Mouse (Mus musculus) spleen, postnatal 14 days (tissue): ENCODE measurements around the gene Psmc5.
A peak's percentile ranks its signal among the peaks of the same experiment; 100 is the strongest.
"Not testable (repeated sequence)": the region's sequence is repeated elsewhere in the genome, so short reads cannot be mapped to it uniquely, and the experiment has no call there.

ENCODE experiments used
- DNase-seq, 2 experiments: peaks; one replicate each; pipeline ENCODE4 v3.0.0; 2021 to 2022; ENCODE audit warnings: low spot score in 2 of 2

Psmc5 gene

DNA sequence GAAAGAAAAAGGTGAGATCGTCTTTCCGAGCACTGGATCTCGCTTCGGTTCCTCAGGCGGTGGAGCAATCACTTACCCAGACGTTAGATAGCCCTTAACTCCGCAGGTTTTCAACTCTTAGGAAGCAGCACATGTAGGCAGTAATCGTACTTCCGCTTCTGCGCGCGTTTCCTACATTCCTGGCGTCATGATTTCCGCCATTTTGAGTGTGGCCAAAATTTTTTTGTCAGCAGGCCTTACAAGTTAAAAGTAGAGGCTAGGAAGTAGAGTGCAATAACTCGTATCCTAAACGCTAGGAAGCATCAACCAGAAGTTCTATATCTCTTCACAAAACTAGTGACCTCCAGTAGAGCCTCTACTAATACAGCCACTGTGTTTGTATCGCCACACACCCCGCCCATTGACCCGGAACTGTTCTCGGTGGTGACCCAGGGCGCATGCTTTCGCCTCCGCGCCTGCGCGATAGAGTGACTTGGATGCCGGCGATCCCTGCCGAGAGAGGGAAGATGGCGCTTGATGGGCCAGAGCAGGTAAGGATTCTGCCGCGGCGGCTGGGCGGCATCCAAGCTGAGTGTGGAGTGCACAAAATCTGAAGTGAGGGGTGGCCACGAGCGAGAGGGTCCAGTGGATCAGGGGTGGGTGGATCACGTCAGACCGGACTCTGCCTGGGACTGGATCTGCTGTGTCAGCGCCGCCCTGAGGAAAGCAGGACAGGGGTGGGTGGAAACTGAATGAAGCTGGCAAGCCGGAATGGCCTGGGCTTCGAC, at the start of gene Psmc5, which contains the start of gene Ftsj3:
Gene Psmc5, plus strand, starts transcription at position 470 of the 767 bp plus-strand sequence.
Gene Ftsj3, minus strand, starts transcription at position 395 of the 767 bp plus-strand sequence.
- peak; percentile 96 to 98 for DNase-seq

GRCm38 (mm10) chr11:106212771-106213170, 43.2 kb upstream of the Psmc5 start:
- no peak for DNase-seq

GRCm38 (mm10) chr11:106214856-106215255, 41.1 kb upstream of the Psmc5 start:
- no peak for DNase-seq

DNA sequence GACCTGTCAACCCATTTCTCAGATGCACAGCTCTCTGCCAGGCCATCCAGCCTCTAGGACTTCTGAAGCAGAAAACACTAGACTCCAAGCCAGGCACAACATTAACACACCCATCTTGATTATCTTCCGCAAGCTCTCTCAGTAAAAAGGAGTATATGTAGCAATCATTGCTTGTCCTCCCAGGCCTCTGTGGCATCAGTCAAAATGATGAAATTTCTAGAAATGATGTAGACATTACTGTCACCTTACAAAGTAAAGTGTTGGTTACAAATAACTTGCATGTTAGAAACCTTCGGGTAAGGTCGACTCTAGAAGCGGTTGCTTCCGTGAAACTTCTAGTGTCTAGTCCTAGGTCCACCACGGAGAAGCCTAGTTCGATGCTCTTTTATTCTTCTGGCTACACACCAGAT, 40.5 kb upstream of the Psmc5 start:
- DNase-seq, result no peak

DNA sequence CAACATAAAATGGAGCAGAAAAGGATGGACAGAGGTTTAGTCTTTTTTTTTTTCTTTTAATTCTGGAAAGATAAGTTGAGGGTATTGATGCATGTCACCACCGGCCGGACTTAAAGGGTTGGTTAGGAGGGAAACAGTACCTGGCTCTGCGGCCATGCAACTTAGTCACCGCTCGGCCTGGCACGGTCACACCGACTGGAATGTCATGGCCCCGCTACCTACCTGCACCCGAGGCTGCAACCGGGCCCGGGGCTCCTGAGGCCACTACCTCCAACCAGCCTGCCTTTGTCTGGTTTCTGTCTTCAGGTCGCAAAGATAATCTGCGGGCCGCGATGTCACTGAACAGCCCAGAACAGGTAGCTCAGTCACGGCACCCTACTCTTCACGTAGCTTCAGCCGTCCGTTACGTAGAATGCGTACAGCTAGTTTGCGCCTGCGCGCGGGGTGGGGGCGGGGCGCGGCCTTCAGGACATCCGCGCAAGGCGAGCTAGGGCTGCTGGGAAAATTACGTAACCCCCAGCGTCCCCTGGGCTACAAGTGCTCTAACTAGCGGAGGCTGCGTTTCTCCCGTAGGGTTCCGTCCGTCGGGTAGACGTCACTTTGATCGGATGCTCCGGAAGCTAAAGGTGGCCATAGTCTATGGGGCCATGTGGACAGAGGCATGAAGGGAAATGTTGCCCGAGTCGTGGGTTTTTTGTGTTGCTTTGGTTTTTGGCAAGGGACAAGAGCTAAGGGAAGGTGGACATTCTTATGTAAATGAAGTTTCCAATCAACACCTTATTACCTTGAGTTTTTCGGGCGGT, 39.8 kb upstream of the Psmc5 start, which contains the start of gene Ccdc47:
Gene Ccdc47, minus strand, starts transcription at position 418 of the 803 bp plus-strand sequence.
- peak; percentile 80 to 86 for DNase-seq

DNA sequence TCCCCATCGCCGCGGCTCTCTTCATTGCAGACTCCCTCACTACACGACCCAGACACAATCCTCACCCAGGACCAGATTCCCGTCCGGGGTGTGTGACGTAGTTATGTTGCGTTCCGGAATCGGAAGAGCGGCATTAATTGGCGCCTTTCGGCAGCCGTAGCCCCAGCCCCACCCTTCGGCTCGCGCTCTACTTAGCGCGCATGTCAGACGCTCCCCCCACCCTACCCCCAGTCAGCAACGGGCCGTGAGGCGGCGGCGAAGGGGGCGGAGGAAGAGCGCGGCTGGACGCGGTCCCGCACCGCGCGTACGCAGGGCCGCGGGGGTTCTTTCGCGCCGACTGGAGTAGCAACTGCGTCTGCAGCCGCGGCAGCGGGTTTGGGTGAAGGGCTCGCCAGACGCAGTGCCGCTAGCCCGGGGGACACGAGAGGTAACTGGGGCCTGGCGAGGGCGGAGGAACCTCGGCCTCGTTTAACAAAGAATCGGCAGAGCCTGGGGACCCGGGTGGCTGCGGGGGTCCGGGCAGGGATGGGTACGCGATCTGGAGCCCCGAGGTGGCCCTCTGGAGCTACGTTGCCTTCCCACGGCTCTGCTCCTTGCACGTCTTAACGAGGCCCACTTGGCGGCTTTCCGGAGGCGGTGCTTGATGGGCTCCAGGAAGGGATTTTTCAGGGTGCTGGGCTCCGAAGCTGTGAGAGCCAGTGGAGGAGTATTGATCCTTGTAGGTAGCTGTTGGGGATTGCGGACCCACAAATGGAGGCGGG, 39.0 kb upstream of the Psmc5 start, which contains the start of gene Ddx42:
Gene Ddx42, plus strand, starts transcription at position 197 of the 761 bp plus-strand sequence.
- DNase-seq, result peak; percentile 78 to 84

DNA sequence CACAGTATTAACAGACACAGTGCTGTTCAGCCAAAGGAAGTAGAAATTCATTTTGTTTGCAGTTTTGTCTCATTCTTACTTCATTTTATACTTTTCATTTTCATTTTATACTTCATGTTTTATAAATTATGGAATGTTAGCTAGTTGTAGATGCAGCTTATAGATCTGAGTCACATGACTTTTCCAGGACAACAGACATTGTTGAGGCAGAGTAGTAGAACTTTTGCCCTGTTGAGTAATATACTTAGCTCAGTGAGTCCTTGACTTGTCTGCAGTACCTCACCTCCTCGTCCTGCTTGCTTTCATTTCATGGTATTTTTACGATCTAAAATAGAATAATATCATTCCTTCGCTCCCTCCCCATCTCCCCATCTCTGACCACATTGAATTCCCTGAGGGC, 35.4 kb upstream of the Psmc5 start:
- DNase-seq, result no peak

DNA sequence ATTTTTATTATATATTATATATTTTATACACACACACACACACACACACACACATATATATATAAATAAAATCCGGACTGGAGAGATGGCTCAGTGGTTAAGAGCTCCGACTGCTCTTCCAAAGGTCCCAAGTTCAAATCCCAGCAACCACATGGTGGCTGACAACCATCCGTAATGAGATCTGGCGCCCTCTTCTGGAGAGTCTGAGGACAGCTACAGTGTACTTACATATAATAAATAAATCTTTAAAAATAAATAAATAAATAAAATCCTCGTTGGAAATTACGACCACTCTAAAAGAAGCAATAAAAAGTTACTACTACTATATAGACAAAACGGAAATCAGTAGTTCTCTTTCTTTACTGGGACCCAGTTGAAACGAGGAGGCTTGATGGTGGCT, 22.0 kb upstream of the Psmc5 start:
- not testable (repeated sequence) for DNase-seq

- no peak for DNase-seq
Observed at GRCm38 (mm10) chr11:106246834-106247233, 9.1 kb upstream of the Psmc5 start.

DNA sequence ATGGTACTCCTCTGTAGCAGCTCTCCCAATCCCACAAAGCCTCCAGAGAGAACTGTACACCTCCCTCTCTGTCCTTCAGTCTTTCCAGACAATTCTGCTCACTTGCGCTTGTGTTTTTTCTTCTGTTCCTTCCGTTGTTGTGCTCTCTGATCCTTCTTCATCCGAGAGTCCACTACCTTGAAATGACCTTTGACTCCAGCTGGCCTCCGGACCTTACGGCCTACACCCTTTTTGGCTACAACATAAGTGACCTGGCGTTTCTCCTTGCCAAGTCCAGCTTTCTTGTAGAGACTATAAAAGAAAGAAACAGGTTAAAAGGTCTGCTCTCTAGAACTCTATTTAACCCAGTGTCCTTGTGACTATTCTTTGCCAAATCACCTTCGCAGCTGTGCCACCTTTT, 6.6 kb upstream of the Psmc5 start:
- DNase-seq, result no peak

GRCm38 (mm10) chr11:106254767-106255166, 1.2 kb upstream of the Psmc5 start:
- no peak for DNase-seq

DNA sequence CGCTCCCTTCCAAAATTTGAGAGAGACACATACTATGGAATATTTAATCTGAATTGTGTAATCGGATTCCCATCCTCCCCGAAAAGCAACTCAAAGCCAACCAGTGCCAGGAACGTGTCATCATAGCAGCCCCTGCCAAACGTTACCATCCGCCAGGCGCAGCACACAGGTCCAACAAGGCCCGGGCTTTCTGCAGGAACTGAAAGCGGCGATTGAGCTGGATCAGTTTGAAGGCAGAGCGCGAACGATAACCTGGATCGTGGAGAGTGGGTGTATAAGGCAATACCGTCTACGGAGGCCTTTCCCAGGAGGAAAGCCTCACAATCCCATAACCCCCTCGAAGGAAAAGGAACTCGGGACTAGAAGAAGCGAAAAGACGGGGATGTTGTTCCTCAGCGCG, 780 bp upstream of the Psmc5 start:
- DNase-seq, result no peak

- DNase-seq, result no peak
Observed at GRCm38 (mm10) chr11:106256775-106257174, 821 bp downstream of the Psmc5 start.

DNA sequence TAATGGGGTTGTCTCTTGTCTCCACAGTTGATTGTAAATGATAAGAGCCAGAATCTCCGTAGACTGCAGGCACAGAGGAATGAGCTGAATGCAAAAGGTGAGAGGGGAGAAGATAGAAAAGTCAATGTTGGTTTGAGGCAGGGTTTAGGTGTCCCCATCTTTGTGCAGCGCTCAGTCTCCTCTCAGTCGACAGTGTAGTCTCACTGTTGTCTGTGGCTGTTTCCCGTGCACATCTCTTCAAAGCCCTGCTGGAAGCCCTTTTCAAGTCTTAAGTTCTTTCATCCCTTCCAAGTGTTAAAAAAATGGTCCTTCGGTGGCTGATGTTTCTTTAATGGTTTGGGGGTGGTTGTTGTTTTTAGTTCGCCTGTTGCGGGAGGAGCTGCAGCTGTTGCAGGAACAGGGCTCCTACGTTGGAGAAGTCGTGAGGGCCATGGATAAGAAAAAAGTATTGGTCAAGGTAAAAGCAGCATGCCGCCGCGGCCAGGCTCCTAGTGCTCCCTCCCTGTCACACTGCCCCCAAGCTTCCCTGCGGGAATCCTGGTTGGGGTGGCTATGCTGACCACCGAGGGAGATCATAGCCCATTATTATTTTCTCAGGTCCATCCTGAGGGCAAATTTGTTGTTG, 5.0 kb downstream of the Psmc5 start:
- no peak for DNase-seq

GRCm38 (mm10) chr11:106263963-106264362, 8.0 kb downstream of the Psmc5 start:
- DNase-seq, result no peak

- no peak for DNase-seq
Observed at GRCm38 (mm10) chr11:106264988-106265387, 9.0 kb downstream of the Psmc5 start.

- no peak for DNase-seq
Observed at GRCm38 (mm10) chr11:106265570-106265969, 9.6 kb downstream of the Psmc5 start.

DNA sequence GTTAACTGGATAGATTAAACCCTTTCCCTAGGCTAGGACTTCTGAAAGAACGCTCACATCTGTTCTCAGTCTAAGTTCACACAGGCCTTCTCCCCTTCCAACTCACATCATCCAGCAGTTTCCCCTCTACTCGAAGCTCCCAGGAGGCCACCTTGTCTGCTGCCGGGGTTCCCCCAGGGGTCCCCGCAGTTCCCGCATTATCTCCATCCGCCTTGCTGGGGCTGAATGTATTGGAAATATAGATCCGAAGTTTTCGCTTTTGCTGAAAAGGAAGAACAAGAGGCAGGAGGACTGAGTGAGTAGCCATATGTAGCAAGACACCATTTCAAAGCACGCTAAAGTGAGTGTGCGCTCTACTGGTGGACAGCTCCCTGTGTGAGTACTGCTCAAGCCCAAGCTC, 10.5 kb downstream of the Psmc5 start:
- no peak for DNase-seq

DNA sequence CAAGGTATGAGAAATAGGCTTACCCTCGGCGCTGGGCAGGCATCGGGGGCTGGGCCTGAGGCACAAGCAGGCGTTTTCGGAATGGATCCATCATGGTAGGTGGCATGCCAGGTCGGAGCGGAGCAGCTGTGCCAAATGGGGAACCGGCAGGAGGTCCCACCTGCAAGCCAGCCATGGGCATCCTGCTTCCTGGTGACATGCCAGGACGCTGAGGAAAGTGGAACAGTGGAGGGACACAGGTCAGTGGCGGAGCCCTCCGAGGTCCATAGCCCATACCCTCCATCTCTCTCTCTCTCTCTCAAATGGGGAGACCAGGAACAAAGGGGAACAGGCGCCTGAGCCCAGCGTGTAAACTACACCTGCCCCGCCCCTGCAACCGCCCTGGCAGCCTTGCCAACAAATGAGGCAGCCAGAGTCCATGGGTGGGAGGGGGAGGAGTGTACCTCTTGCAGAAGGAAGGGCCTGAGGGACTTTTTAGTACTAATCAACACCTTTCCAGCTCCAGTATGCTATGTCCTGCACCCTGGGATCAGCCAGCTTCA, 11.4 kb downstream of the Psmc5 start:
- DNase-seq, result no peak

DNA sequence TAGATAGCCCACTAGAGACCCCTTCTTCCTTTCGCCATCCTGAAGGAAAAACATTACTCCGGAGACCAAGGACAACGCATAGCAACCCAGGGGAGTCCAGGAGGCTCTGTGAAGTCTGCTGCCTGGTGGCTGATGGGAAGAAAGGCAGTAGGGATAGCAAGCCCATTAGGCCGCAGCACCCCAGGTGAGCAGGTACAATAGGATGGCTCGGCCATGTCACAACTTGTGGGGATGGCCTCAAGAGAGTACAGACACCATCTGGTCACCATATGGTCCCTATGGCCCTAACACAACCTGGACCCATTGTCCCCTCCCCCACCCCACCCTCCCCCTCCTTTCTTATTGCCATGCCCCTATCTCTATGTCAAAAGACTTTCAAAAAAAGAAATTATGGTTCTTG, 11.9 kb downstream of the Psmc5 start:
- DNase-seq, result no peak
